Mouse (Mus musculus): Measurements from ENCODE around the gene Padi2. TPM values are rescaled to one million over a fixed set of nuclear protein-coding genes. Genes with fewer than 3 reads are reported as not detected.

Padi2 gene
- polyA plus RNA-seq, 2 experiments = 1.0 to 1.8 TPM

- Histone ChIP-seq H3K4me3 (ENCODE audit: insufficient read depth in 1 of 2, low read depth in 2 of 2, low read length in 2 of 2) (peak within 1 kb of the TSS; percentile 84 to 92), H3K27me3 (ENCODE audit: control insufficient read depth, insufficient read depth, low read length) (no peaks in the 10 kb centered on the region; the same call in 1 of the 2 replicates), H3K9ac (replicated peaks) (peak within 1 kb of the TSS; percentile 79), H3K36me3 (replicated peaks; ENCODE audit: control insufficient read depth, insufficient read depth, low read depth) (no peaks in the 10 kb centered on the region), H3K4me1 (replicated peaks; ENCODE audit: control insufficient read depth in 2 of 2, insufficient read depth in 2 of 2, low read length in 1 of 2) (peaks cover 16 to 19% of the 10 kb centered on the region in 2 experiments), H3K9me3 (ENCODE audit: control insufficient read depth, low read length) (no peaks in the 10 kb centered on the region), H3K4me2 (ENCODE audit: low read depth) (peak within 1 kb of the TSS; percentile 70), H3K27ac (peak within 1 kb of the TSS; percentile 5)
- WGBS (ENCODE audit: insufficient replicate concordance) = 4% methylated on average over 37 of the region's 37 CpGs
- ATAC-seq (ENCODE audit: insufficient read depth) (peak; percentile 97), DNase-seq (ENCODE audit: low read depth in 3 of 3, low spot score in 3 of 3) (peak; percentile 93 to 94 (median 93))
- TF ChIP-seq CTCF (IDR thresholded peaks at IDR 0.05; ENCODE audit: low read depth) (no peak), EP300 (IDR thresholded peaks at IDR 0.05; ENCODE audit: low read depth) (no peak)
Measured at GRCm38 (mm10) chr4:140960781-140961466, 54.8 kb downstream of the Padi2 start, which contains the start of gene Sdhb. Sdhb (plus strand) TSS chr4:140961203.

DNA sequence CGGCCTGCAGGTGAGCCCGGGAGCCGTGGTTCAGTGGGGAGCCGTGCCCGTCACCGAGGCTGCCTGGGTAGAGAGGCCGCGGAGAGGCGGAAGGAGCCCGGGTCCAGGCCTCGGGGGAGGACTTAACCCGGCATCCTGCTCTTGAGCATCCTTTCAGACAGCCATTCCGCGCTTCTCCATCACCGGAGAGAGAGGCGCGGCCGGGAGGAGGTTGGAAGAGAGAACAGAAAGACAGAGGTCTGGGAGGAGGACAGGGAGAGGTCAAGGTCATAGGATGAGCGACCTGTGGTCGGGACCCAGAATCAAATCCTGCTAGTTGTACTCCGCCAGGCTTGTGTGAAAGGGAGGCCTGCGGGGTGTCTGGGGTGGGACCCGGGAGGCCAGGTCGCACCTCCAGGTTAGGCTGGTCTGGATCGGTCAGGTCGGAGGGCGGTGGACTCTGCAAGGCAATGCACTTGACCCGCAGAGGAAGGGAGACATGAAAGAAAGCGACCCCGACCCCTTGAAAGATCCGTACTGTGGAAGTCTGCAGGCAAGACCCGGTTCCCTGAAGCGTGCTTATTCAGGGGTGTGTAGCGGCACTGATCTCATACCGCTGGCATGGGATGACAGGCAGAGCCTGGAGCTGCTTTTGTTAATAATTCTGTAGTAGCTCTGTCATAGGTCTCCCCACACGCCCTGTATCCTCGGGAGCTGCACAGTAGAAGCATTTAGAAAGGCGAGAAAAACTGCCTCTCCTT, 55.5 kb downstream of the Padi2 start:
- Histone ChIP-seq H3K27ac (peak overlapping the region; percentile 5), H3K4me1 (replicated peaks; ENCODE audit: control insufficient read depth in 2 of 2, insufficient read depth in 2 of 2, low read length in 1 of 2) (peaks cover 16 to 19% of the 10 kb centered on the region in 2 experiments), H3K9ac (replicated peaks) (peak overlapping the region; percentile 79), H3K4me2 (ENCODE audit: low read depth) (peak overlapping the region; percentile 70), H3K36me3 (replicated peaks; ENCODE audit: control insufficient read depth, insufficient read depth, low read depth) (peaks cover 1% of the 10 kb centered on the region; the same call in 1 of the 2 replicates), H3K4me3 (ENCODE audit: insufficient read depth in 1 of 2, low read depth in 2 of 2, low read length in 2 of 2) (peak overlapping the region; percentile 84 to 92), H3K27me3 (ENCODE audit: control insufficient read depth, insufficient read depth, low read length) (no peaks in the 10 kb centered on the region; the same call in 1 of the 2 replicates), H3K9me3 (ENCODE audit: control insufficient read depth, low read length) (no peaks in the 10 kb centered on the region)
- no peak for DNase-seq (ENCODE audit: low read depth in 3 of 3, low spot score in 3 of 3)
- ATAC-seq (ENCODE audit: insufficient read depth) = peak; percentile 42
- no peak for TF ChIP-seq CTCF (IDR thresholded peaks at IDR 0.05; ENCODE audit: low read depth)
- no peak for TF ChIP-seq EP300 (IDR thresholded peaks at IDR 0.05; ENCODE audit: low read depth)
- 1% methylated on average over 38 of the region's 38 CpGs for WGBS (ENCODE audit: insufficient replicate concordance)

DNA sequence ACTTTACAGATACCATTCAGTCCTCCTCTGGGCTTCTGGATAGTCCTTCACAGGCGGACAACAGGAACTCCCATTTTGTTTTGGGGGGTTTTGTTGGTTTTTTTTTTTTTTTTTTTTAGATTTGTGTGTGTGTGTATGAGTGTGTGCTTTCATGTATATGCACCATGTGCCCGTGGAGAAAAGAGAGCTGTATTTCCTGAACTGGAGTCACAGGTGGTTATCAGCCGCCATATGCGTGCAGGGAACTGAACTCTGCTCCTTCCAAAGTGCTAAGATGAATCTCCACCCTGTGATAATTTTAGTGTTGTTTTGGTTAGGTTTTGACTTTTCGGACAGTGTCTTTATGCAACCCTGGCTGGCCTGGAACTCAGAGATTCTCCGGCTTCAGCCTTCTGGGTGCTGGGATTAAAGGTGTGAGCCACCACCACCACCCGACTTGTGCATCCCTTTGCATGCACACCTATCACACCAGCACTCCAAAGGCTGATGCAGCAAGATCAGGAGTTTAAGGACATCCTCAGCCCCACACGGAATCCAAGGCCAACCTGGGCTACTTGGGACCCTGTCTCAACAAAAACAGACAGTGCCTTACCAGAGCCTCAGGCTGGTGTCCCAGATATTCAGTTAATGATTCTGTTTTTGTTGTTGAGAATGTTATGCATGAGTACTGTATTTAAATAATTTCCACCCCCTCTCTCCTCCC, 56.2 kb downstream of the Padi2 start:
- Histone ChIP-seq H3K4me2 (ENCODE audit: low read depth) (peak overlapping the region; percentile 70), H3K4me3 (ENCODE audit: insufficient read depth in 1 of 2, low read depth in 2 of 2, low read length in 2 of 2) (peak overlapping the region; percentile 84 to 92), H3K4me1 (replicated peaks; ENCODE audit: control insufficient read depth in 2 of 2, insufficient read depth in 2 of 2, low read length in 1 of 2) (peaks cover 16 to 19% of the 10 kb centered on the region in 2 experiments), H3K27me3 (ENCODE audit: control insufficient read depth, insufficient read depth, low read length) (no peaks in the 10 kb centered on the region), H3K9me3 (ENCODE audit: control insufficient read depth, low read length) (no peaks in the 10 kb centered on the region), H3K27ac (peak overlapping the region; percentile 33; the same call in 1 of the 2 replicates), H3K36me3 (replicated peaks; ENCODE audit: control insufficient read depth, insufficient read depth, low read depth) (peaks cover 2% of the 10 kb centered on the region), H3K9ac (replicated peaks) (peak overlapping the region; percentile 79)
- DNase-seq (ENCODE audit: low read depth in 3 of 3, low spot score in 3 of 3) (no peak), ATAC-seq (ENCODE audit: insufficient read depth) (no peak)
- WGBS (ENCODE audit: insufficient replicate concordance) = 34% methylated on average over 8 of the region's 8 CpGs
- TF ChIP-seq EP300 (IDR thresholded peaks at IDR 0.05; ENCODE audit: low read depth) (no peak), CTCF (IDR thresholded peaks at IDR 0.05; ENCODE audit: low read depth) (no peak)

GRCm38 (mm10) chr4:140962950-140963349, 56.8 kb downstream of the Padi2 start:
- TF ChIP-seq EP300 (IDR thresholded peaks at IDR 0.05; ENCODE audit: low read depth) = no peak
- TF ChIP-seq CTCF (IDR thresholded peaks at IDR 0.05; ENCODE audit: low read depth) = no peak

More at GRCm38 (mm10) chr4:140962950-140963349, 56.8 kb downstream of the Padi2 start:
- Histone ChIP-seq H3K4me1 (replicated peaks; ENCODE audit: control insufficient read depth in 2 of 2, insufficient read depth in 2 of 2, low read length in 1 of 2) (peaks cover 16 to 19% of the 10 kb centered on the region in 2 experiments), H3K27ac (no peak overlapping the region), H3K4me2 (ENCODE audit: low read depth) (peak overlapping the region; percentile 70), H3K27me3 (ENCODE audit: control insufficient read depth, insufficient read depth, low read length) (no peaks in the 10 kb centered on the region), H3K9ac (replicated peaks) (no peak overlapping the region), H3K4me3 (ENCODE audit: insufficient read depth in 1 of 2, low read depth in 2 of 2, low read length in 2 of 2) (no peak overlapping the region), H3K9me3 (ENCODE audit: control insufficient read depth, low read length) (no peaks in the 10 kb centered on the region), H3K36me3 (replicated peaks; ENCODE audit: control insufficient read depth, insufficient read depth, low read depth) (peaks cover 6% of the 10 kb centered on the region)
- 28% methylated on average over 5 of the region's 5 CpGs for WGBS (ENCODE audit: insufficient replicate concordance)
- peak in 2 of 3 experiments; percentile 41 to 43 for DNase-seq (ENCODE audit: low read depth in 3 of 3, low spot score in 3 of 3)
- no peak for ATAC-seq (ENCODE audit: insufficient read depth)

All from liver, embryonic 14.5 days (tissue).